Mouse (Mus musculus) stomach, postnatal 0 days (tissue): Measurements from ENCODE around the gene C2cd5. TPM values are rescaled to one million over a fixed set of nuclear protein-coding genes. Genes with fewer than 3 reads are reported as not detected.

Experiments
- ATAC-seq: fragments of 200-750 bp; cut with Nextera tagmentation; 2 replicates; pipeline ENCODE4 v1.8.0; 2017; ENCODE audit not compliant: low FRiP score, low TSS enrichment
- DNase-seq: peaks from one replicate; pipeline ENCODE4 v3.0.0-alpha.2; 2016; ENCODE audit warnings: low spot score
- H3K27ac ChIP-seq: fragments of 300-500 bp; sonication (generic); replicated peaks from 2 replicates; pipeline ENCODE4 v1.5.1; 2014; ENCODE audit warnings: mild to moderate bottlenecking, control low read depth
- H3K27me3 ChIP-seq: fragments of 300-500 bp; sonication (generic); 2 replicates; pipeline ENCODE4 v1.6.1; 2014; ENCODE audit warnings: low read length; ENCODE audit not compliant: control insufficient read depth, insufficient read depth
- H3K36me3 ChIP-seq: fragments of 300-500 bp; sonication (generic); 2 replicates; pipeline ENCODE4 v1.6.1; 2014; ENCODE audit warnings: low read length, mixed read lengths; ENCODE audit not compliant: control insufficient read depth, insufficient read depth
- H3K4me1 ChIP-seq: fragments of 300-500 bp; sonication (generic); replicated peaks from 2 replicates; pipeline ENCODE4 v1.6.1; 2014; ENCODE audit warnings: antibody characterized with exemption; ENCODE audit not compliant: control insufficient read depth, insufficient read depth
- H3K4me2 ChIP-seq: fragments of 300-500 bp; sonication (generic); replicated peaks from 2 replicates; pipeline ENCODE4 v1.6.1; 2014; ENCODE audit warnings: low read depth, mild to moderate bottlenecking, control low read depth, moderate library complexity
- H3K4me3 ChIP-seq: fragments of 300-500 bp; sonication (generic); 2 replicates; pipeline ENCODE4 v1.5.1; 2014; ENCODE audit warnings: low read depth, low read length, control low read depth
- H3K9ac ChIP-seq: fragments of 300-500 bp; sonication (generic); 2 replicates; pipeline ENCODE4 v1.6.1; 2014; ENCODE audit warnings: mild to moderate bottlenecking, low read length, control low read depth, mixed read lengths
- H3K9me3 ChIP-seq: fragments of 300-500 bp; sonication (generic); 2 replicates; pipeline ENCODE4 v1.6.1; 2016; ENCODE audit warnings: low read length; ENCODE audit not compliant: control insufficient read depth
- CTCF ChIP-seq: IDR thresholded peaks from 2 replicates; pipeline ENCODE4 v1.5.1; 2016; ENCODE audit warnings: antibody characterized with exemption, low read depth, mild to moderate bottlenecking, moderate library complexity
- EP300 ChIP-seq: optimal IDR thresholded peaks from 2 replicates; pipeline ENCODE3; 2016; ENCODE audit warnings: antibody characterized with exemption
- WGBS: fragments of 180-500 bp; shearing (Covaris S2); extraction: QIAGEN DNeasy Blood & Tissue Kit; methylation state at CpG from one replicate; pipeline ENCODE4 v1.1.7; 2014; 5-methylcytosine and 5-hydroxymethylcytosine counted together
- polyA plus RNA-seq: library from polyadenylated mRNA; unstranded; fragments of >200 nt; fragmentation: Nextera tagmentation; extraction: Ambion mirVana; gene quantifications from 2 replicates; pipeline ENCODE4 v1.2.1, GENCODE M21; 2015

The C2cd5 gene
- polyA plus RNA-seq, 1 experiment from 2014 or later: 7.7 TPM

- Histone ChIP-seq H3K27ac (no peak overlapping the region), H3K4me3 (peak overlapping the region; percentile 48), H3K9ac (0 out of 2 replicates have a peak overlapping the region, but pooled peaks have one; percentile 18), H3K4me2 (peak overlapping the region; percentile 89), H3K27me3 (no peaks in the 10 kb centered on the region; the same call in 1 of the 2 replicates), H3K4me1 (no peaks in the 10 kb centered on the region), H3K36me3 (no peaks in the 10 kb centered on the region), H3K9me3 (no peaks in the 10 kb centered on the region)
- no peak for TF ChIP-seq CTCF
- DNase-seq (no peak), ATAC-seq (no peak)
- WGBS: 26% methylated on average over 29 of the region's 30 CpGs
Measured at GRCm38 (mm10) chr6:142963480-142964075, 136.4 kb downstream of the C2cd5 start.

- H3K36me3 ChIP-seq: no peaks in the 10 kb centered on the region
- no peak overlapping the region for H3K4me2 ChIP-seq
- ATAC-seq: no peak
- TF ChIP-seq CTCF (no peak), EP300 (no peak)
- no peaks in the 10 kb centered on the region for H3K9me3 ChIP-seq
- no peaks in the 10 kb centered on the region; the same call in 1 of the 2 replicates for H3K27me3 ChIP-seq
- WGBS: 85% methylated on average over 14 of the region's 14 CpGs
- H3K4me1 ChIP-seq: no peaks in the 10 kb centered on the region
- DNase-seq: no peak
- no peak overlapping the region for H3K4me3 ChIP-seq
- no peak overlapping the region for H3K27ac ChIP-seq
- H3K9ac ChIP-seq: no peak overlapping the region
Measured at GRCm38 (mm10) chr6:142962881-142963280, 137.1 kb downstream of the C2cd5 start.

- no peak for ATAC-seq
- Histone ChIP-seq H3K4me2 (no peak overlapping the region), H3K4me3 (no peak overlapping the region)
Measured at GRCm38 (mm10) chr6:142962476-142962875, 137.5 kb downstream of the C2cd5 start.

GRCm38 (mm10) chr6:142961721-142962455, 138.1 kb downstream of the C2cd5 start:
- no peak for TF ChIP-seq EP300
- TF ChIP-seq CTCF: no peak
- H3K27me3 ChIP-seq: no peaks in the 10 kb centered on the region; the same call in 1 of the 2 replicates
- 65% methylated on average over 9 of the region's 9 CpGs for WGBS
- H3K4me1 ChIP-seq: no peaks in the 10 kb centered on the region
- no peak for DNase-seq
- H3K4me3 ChIP-seq: no peak overlapping the region
- H3K9me3 ChIP-seq: no peaks in the 10 kb centered on the region
- H3K4me2 ChIP-seq: no peak overlapping the region
- no peak overlapping the region for H3K27ac ChIP-seq
- H3K36me3 ChIP-seq: no peaks in the 10 kb centered on the region
- no peak overlapping the region for H3K9ac ChIP-seq
- no peak for ATAC-seq

More at GRCm38 (mm10) chr6:142962476-142962875, 137.5 kb downstream of the C2cd5 start:
- WGBS: 74% methylated on average over 10 of the region's 10 CpGs
- Histone ChIP-seq H3K27ac (no peak overlapping the region), H3K27me3 (no peaks in the 10 kb centered on the region; the same call in 1 of the 2 replicates), H3K36me3 (no peaks in the 10 kb centered on the region), H3K9me3 (no peaks in the 10 kb centered on the region), H3K9ac (no peak overlapping the region), H3K4me1 (no peaks in the 10 kb centered on the region)
- no peak for DNase-seq
- TF ChIP-seq EP300 (no peak), CTCF (no peak)

Other genes with a start within 250 kb of the C2cd5 start
- 0.19 and 0.23 TPM in 2 replicates for gene St8sia1, start 135.7 kb downstream of the C2cd5 start, polyA plus RNA-seq
- gene Etnk1, start 67.1 kb upstream of the C2cd5 start, polyA plus RNA-seq: 10.7 and 11.0 TPM in 2 replicates